Mouse (Mus musculus) hindbrain, embryonic 14.5 days (tissue): ENCODE results near the gene Jam3. TPM values are rescaled to one million over a fixed set of nuclear protein-coding genes. Genes with fewer than 3 reads are reported as not detected.

Source experiments
- ATAC-seq: fragments of 200-750 bp; cut with Nextera tagmentation; 2 replicates; pipeline ENCODE4 v1.8.0; 2017; ENCODE audit warnings: moderate number of reproducible peaks, mild to moderate bottlenecking, moderate TSS enrichment, moderate library complexity; ENCODE audit not compliant: low FRiP score
- DNase-seq: peaks from one replicate; pipeline ENCODE4 v3.0.0-alpha.2; 2015; ENCODE audit warnings: low spot score
- H3K27ac ChIP-seq: fragments of 300-500 bp; sonication (generic); 2 replicates; pipeline ENCODE4 v1.5.1; 2014; ENCODE audit warnings: mild to moderate bottlenecking, moderate library complexity
- H3K27me3 ChIP-seq: fragments of 300-500 bp; sonication (generic); 2 replicates; pipeline ENCODE4 v1.6.1; 2014; ENCODE audit warnings: mild to moderate bottlenecking, low read length, mixed read lengths; ENCODE audit not compliant: control insufficient read depth, insufficient read depth
- H3K36me3 ChIP-seq: fragments of 300-500 bp; sonication (generic); replicated peaks from 2 replicates; pipeline ENCODE4 v1.6.1; 2014; ENCODE audit not compliant: control insufficient read depth, insufficient read depth
- H3K4me1 ChIP-seq: fragments of 300-500 bp; sonication (generic); replicated peaks from 2 replicates; pipeline ENCODE4 v1.6.1; 2014; ENCODE audit warnings: antibody characterized with exemption, low read length, mixed read lengths; ENCODE audit not compliant: control insufficient read depth, insufficient read depth
- H3K4me2 ChIP-seq: fragments of 300-500 bp; sonication (generic); replicated peaks from 2 replicates; pipeline ENCODE4 v1.6.1; 2014; ENCODE audit warnings: mild to moderate bottlenecking, moderate library complexity
- H3K4me3 ChIP-seq: fragments of 300-500 bp; sonication (generic); replicated peaks from 2 replicates; pipeline ENCODE4 v1.5.1; 2014; ENCODE audit warnings: mild to moderate bottlenecking, low read length
- H3K9ac ChIP-seq: fragments of 300-500 bp; sonication (generic); 2 replicates; pipeline ENCODE4 v1.6.1; 2014
- H3K9me3 ChIP-seq: fragments of 300-500 bp; sonication (generic); 2 replicates; pipeline ENCODE4 v1.6.1; 2016; ENCODE audit warnings: low read length; ENCODE audit not compliant: control insufficient read depth
- WGBS: fragments of 180-500 bp; shearing (Covaris S2); extraction: QIAGEN DNeasy Blood & Tissue Kit; methylation state at CpG from one replicate; pipeline ENCODE4 v1.1.7; 2014; 5-methylcytosine and 5-hydroxymethylcytosine counted together
- polyA plus RNA-seq: library from polyadenylated mRNA; unstranded; fragments of >200 nt; fragmentation: Nextera tagmentation; extraction: Ambion mirVana; gene quantifications from 2 replicates; pipeline ENCODE4 v1.2.1, GENCODE M21; 2014

Jam3 gene
- polyA plus RNA-seq, 1 experiment from 2014 or later: 46.1 TPM

DNA sequence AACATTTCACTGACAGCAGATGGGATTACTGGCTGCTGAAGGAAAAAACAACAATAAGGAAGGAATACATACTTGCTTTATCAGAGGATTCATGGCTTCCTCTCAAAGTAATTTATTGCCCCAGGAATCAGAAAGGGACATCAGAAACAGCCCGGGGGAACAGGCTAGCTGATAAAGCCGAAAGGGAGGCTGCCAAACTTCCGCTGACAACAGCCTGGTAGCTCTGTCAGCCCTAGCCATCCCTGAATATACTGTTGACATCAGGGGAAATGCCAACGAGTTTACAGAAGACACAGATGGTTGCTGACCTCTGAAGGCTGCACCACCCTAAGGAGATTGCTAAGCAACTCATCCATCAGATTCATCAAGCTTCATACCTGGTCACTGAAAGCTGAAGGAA, 26.6 kb downstream of the Jam3 start:
- Histone ChIP-seq H3K4me1 (peaks cover 5% of the 10 kb centered on the region; the same call in 1 of the 2 replicates), H3K36me3 (no peaks in the 10 kb centered on the region), H3K4me2 (no peak overlapping the region), H3K9me3 (no peaks in the 10 kb centered on the region), H3K27ac (no peak overlapping the region), H3K4me3 (no peak overlapping the region), H3K27me3 (no peaks in the 10 kb centered on the region), H3K9ac (no peak overlapping the region)
- DNase-seq (no peak), ATAC-seq (no peak)
- WGBS: 88% methylated on average over 4 of the region's 4 CpGs

DNA sequence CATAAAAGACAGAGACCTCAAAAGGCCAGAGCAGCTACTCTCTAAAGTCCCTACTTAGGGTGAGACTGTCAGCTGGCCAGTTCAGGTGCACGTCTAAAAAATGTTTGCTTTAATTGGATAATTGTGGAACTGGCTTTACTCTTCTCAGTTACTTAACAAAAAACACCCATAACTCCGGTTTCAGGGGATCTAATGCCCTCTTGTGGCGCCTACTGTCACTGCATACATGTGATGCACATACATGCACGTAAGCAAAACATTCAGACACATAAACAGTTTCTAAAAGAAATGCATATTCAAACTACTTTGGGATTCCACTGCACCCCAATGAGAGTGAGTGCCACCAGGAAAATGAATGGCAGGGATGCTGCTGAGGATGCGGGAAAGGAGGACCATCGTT, 28.7 kb downstream of the Jam3 start:
- no peak overlapping the region for H3K4me2 ChIP-seq
- H3K4me1 ChIP-seq: peaks cover 17% of the 10 kb centered on the region; the same call in 1 of the 2 replicates
- H3K4me3 ChIP-seq: no peak overlapping the region
- DNase-seq (no peak), ATAC-seq (no peak)
- no peaks in the 10 kb centered on the region for H3K9me3 ChIP-seq
- no peaks in the 10 kb centered on the region for H3K27me3 ChIP-seq
- no peaks in the 10 kb centered on the region for H3K36me3 ChIP-seq
- 90% methylated on average over 6 of the region's 6 CpGs for WGBS
- H3K27ac ChIP-seq: no peak overlapping the region
- H3K9ac ChIP-seq: no peak overlapping the region

DNA sequence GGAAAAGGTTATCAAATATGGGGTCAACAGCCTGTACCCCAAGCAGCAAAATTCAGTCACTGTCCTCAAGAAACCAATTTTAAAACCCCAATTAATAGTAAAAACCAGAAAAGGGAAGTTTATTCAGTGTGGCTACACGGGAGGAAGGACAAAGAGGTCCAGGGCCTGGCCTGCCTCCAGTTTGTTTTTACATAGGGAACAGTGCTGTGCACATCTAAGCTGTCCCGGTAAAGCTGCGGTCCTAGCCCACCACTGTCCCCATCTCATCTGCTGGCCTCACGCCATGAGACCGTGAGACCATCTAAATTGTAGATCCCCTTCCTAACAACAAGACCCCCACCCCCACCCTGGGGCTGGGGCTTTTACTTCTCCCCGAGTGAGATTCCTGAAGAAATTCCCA, 29.8 kb downstream of the Jam3 start:
- Histone ChIP-seq H3K9me3 (no peaks in the 10 kb centered on the region), H3K27ac (0 out of 2 replicates have a peak overlapping the region, but pooled peaks have one; percentile 38), H3K4me2 (no peak overlapping the region), H3K9ac (no peak overlapping the region), H3K4me3 (no peak overlapping the region), H3K4me1 (peaks cover 17% of the 10 kb centered on the region; the same call in 1 of the 2 replicates), H3K27me3 (no peaks in the 10 kb centered on the region), H3K36me3 (no peaks in the 10 kb centered on the region)
- DNase-seq (no peak), ATAC-seq (no peak)
- WGBS: 45% methylated on average over 6 of the region's 6 CpGs

DNA sequence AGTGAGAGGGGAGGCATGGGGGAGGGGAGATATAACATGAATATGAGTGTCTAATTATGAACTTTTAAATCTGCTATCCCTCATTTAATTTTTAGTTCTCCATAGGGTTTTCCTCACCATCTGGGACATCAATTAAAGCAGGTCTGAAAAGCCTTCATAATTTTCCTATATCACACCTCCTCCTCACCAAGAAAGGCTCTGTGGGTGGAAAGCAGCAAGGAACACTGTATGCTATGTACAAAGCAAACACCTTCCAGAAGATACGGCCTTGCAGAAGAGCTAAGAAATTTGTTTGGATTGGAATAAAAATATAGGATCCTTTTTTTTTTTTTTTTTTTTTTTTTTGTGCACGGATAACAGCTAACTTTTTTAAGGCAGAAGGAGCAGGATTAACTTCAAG, 31.3 kb downstream of the Jam3 start:
- WGBS: 93% methylated on average over 2 of the region's 2 CpGs

DNA sequence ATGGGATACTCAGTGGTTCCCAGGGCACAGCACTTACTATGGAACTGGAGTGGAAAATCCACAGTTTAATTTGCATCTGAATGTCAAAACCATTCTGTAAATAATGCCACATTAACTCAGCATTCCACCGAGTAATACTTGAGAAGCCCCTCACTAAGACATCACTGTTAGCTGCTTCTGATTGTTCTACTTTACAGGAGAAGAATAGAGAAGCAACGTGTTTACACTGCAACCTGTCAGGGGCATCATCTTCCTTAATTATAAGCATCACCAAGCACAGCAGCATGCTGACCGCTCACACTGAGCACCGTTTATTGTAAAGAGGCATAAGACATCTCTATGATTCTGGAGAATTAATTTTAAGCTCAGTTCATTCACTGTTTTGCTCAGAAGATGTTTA, 32.3 kb downstream of the Jam3 start:
- DNase-seq (no peak), ATAC-seq (no peak)
- no peak overlapping the region for H3K9ac ChIP-seq
- peak overlapping the region; percentile 15; the same call in 1 of the 2 replicates for H3K4me2 ChIP-seq
- peaks cover 17% of the 10 kb centered on the region; the same call in 1 of the 2 replicates for H3K4me1 ChIP-seq
- H3K27me3 ChIP-seq: no peaks in the 10 kb centered on the region
- WGBS: 28% methylated on average over 4 of the region's 4 CpGs
- H3K4me3 ChIP-seq: no peak overlapping the region
- peak overlapping the region; percentile 61; the same call in 1 of the 2 replicates for H3K27ac ChIP-seq
- H3K9me3 ChIP-seq: no peaks in the 10 kb centered on the region
- H3K36me3 ChIP-seq: no peaks in the 10 kb centered on the region

More for the DNA sequence above, 31.3 kb downstream of the Jam3 start:
- Histone ChIP-seq H3K27ac (no peak overlapping the region), H3K9ac (no peak overlapping the region), H3K36me3 (no peaks in the 10 kb centered on the region), H3K4me3 (no peak overlapping the region), H3K9me3 (no peaks in the 10 kb centered on the region), H3K4me2 (no peak overlapping the region), H3K4me1 (peaks cover 17% of the 10 kb centered on the region; the same call in 1 of the 2 replicates), H3K27me3 (no peaks in the 10 kb centered on the region)
- ATAC-seq (no peak), DNase-seq (no peak)

DNA sequence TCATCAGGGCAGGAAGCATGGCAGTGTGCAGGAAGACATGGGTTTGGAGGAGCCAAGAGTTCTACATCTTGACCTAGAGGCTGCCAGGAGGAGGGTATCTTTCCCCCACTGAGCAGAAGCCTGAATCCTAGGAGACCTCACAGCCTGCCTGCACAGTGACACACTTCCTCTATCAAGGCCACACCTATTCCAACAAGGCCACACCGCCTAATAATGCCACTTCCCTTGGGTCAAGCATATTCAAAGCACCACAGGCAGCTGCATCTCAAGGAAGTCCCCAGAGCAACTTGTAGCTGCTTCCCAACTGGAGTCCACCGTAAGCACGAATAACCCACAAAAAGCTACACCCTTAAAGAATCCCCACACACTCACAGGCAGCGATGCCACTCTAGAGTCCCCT, 33.1 kb downstream of the Jam3 start:
- no peak for ATAC-seq
- H3K36me3 ChIP-seq: no peaks in the 10 kb centered on the region
- no peak overlapping the region for H3K4me3 ChIP-seq
- no peaks in the 10 kb centered on the region for H3K27me3 ChIP-seq
- H3K27ac ChIP-seq: no peak overlapping the region
- H3K9ac ChIP-seq: no peak overlapping the region
- no peaks in the 10 kb centered on the region for H3K9me3 ChIP-seq
- WGBS: 83% methylated on average over 4 of the region's 4 CpGs
- no peak overlapping the region for H3K4me2 ChIP-seq
- DNase-seq: no peak
- H3K4me1 ChIP-seq: peaks cover 17% of the 10 kb centered on the region; the same call in 1 of the 2 replicates

DNA sequence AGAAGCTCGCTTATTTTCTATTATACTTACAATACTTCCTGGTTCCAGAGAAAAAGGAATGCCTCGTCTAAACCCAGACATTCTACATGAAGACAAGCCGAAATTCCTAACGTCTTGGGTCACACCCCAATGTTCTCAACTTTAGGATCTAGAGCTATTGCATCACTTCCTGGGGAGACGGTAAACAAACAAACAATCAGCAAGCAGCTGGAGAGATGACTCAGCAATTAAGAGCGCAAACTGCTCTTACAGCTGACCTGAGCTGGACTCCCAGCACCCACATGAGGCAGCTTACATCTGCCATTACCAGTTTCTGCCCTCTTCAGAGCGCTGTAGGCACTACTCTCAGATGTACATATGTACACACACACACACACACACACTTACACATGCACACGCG, 34.0 kb downstream of the Jam3 start:
- H3K4me3 ChIP-seq: no peak overlapping the region
- no peaks in the 10 kb centered on the region for H3K36me3 ChIP-seq
- H3K9ac ChIP-seq: no peak overlapping the region
- DNase-seq (no peak), ATAC-seq (no peak)
- peaks cover 17% of the 10 kb centered on the region; the same call in 1 of the 2 replicates for H3K4me1 ChIP-seq
- H3K9me3 ChIP-seq: no peaks in the 10 kb centered on the region
- H3K27ac ChIP-seq: no peak overlapping the region
- no peak overlapping the region for H3K4me2 ChIP-seq
- H3K27me3 ChIP-seq: no peaks in the 10 kb centered on the region
- WGBS: 91% methylated on average over 9 of the region's 9 CpGs

DNA sequence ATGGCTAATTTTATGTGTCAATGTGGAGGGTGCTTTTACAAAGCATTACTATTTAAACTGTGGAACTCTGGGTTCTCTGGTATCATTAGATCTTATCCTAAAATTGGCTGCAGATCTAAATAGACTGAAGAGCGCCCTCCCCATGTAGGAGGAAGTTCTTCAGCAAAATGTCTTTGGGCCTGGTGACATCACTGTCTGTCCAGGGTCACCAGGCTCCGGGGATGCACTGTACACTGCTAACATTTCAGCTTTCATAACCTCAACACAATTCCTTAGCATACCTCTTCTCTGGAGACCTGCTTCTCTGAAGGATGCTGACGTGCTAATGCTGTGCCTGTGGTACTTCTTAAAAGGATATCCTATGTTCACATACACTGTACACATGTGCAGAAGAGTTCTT, 43.5 kb downstream of the Jam3 start:
- Histone ChIP-seq H3K4me1 (0 out of 2 replicates have a peak, but pooled peaks cover 7% of the 10 kb centered on the region), H3K4me2 (no peak overlapping the region), H3K27me3 (no peaks in the 10 kb centered on the region), H3K9me3 (no peaks in the 10 kb centered on the region), H3K36me3 (no peaks in the 10 kb centered on the region), H3K27ac (no peak overlapping the region), H3K9ac (no peak overlapping the region), H3K4me3 (no peak overlapping the region)
- no peak for DNase-seq
- no peak for ATAC-seq
- WGBS: 88% methylated on average over 3 of the region's 3 CpGs

DNA sequence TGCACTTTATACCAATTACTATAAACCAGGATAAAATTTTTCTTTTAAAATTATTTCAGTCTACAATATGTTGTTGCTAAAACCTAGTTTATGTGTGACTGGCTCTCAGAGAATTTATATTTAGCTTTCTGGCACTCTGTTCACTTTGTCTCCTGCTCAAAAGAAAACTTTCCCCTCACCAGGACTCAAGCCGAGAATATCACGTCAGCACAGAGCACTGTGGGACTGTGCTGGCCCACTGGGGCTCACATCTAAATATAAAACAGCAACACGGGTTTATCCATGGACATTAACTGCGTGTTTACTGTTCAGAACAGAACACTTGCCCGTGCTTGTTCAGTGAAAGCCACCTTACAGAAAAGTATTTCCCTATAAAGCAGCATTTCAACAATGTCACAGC, 44.5 kb downstream of the Jam3 start:
- DNase-seq (no peak), ATAC-seq (no peak)
- 0 out of 2 replicates have a peak, but pooled peaks cover 7% of the 10 kb centered on the region for H3K4me1 ChIP-seq
- no peak overlapping the region for H3K4me2 ChIP-seq
- 66% methylated on average over 5 of the region's 5 CpGs for WGBS
- H3K36me3 ChIP-seq: no peaks in the 10 kb centered on the region
- no peak overlapping the region for H3K4me3 ChIP-seq
- no peaks in the 10 kb centered on the region for H3K9me3 ChIP-seq
- H3K9ac ChIP-seq: no peak overlapping the region
- no peaks in the 10 kb centered on the region for H3K27me3 ChIP-seq
- H3K27ac ChIP-seq: no peak overlapping the region
